Mouse (Mus musculus) liver, embryonic 16.5 days (tissue): ENCODE results near the gene Ccdc9. TPM values are rescaled to one million over a fixed set of nuclear protein-coding genes. Genes with fewer than 3 reads are reported as not detected.
A peak's percentile ranks its signal among the peaks of the same experiment; 100 is the strongest.

Experiments used
- ATAC-seq: fragments of 200-750 bp; cut with Nextera tagmentation; 2 replicates; pipeline ENCODE4 v1.8.0; 2017; ENCODE audit warnings: low read depth, mild to moderate bottlenecking, moderate number of reproducible peaks, moderate library complexity
- H3K27ac ChIP-seq: fragments of 300-500 bp; sonication (generic); 2 replicates; pipeline ENCODE4 v1.5.1; 2014; ENCODE audit warnings: mild to moderate bottlenecking, low read length
- H3K27me3 ChIP-seq: fragments of 300-500 bp; sonication (generic); 2 replicates; pipeline ENCODE4 v1.6.1; 2014; ENCODE audit warnings: low read depth, low read length, mixed read lengths; ENCODE audit not compliant: control insufficient read depth, insufficient read depth
- H3K36me3 ChIP-seq: fragments of 300-500 bp; sonication (generic); 2 replicates; pipeline ENCODE4 v1.6.1; 2014; ENCODE audit warnings: mild to moderate bottlenecking; ENCODE audit not compliant: control insufficient read depth, insufficient read depth
- H3K4me1 ChIP-seq: fragments of 300-500 bp; sonication (generic); 2 replicates; pipeline ENCODE4 v1.6.1; 2014; ENCODE audit warnings: low read depth, low read length, mixed read lengths; ENCODE audit not compliant: control insufficient read depth
- H3K4me2 ChIP-seq: fragments of 300-500 bp; sonication (generic); 2 replicates; pipeline ENCODE4 v1.6.1; 2014; ENCODE audit warnings: low read depth, low read length, mixed read lengths
- H3K4me3 ChIP-seq: fragments of 300-500 bp; sonication (generic); 2 replicates; pipeline ENCODE4 v1.5.1; 2014; ENCODE audit warnings: low read depth, mild to moderate bottlenecking, low read length
- H3K9ac ChIP-seq: fragments of 300-500 bp; sonication (generic); 2 replicates; pipeline ENCODE4 v1.6.1; 2014; ENCODE audit warnings: low read depth, low read length
- H3K9me3 ChIP-seq: fragments of 300-500 bp; sonication (generic); replicated peaks from 2 replicates; pipeline ENCODE4 v1.6.1; 2016; ENCODE audit warnings: low read length; ENCODE audit not compliant: control insufficient read depth
- WGBS: fragments of 180-500 bp; shearing (Covaris S2); extraction: QIAGEN DNeasy Blood & Tissue Kit; methylation state at CpG from one replicate; pipeline ENCODE4 v1.1.7; 2014; ENCODE audit not compliant: insufficient replicate concordance; 5-methylcytosine and 5-hydroxymethylcytosine counted together
- polyA plus RNA-seq: library from polyadenylated mRNA; unstranded; fragments of >200 nt; fragmentation: Nextera tagmentation; extraction: Ambion mirVana; gene quantifications from 2 replicates; pipeline ENCODE4 v1.2.1, GENCODE M21; 2015

Gene Ccdc9
- polyA plus RNA-seq: 9.0 and 10.9 TPM in 2 replicates

- peak; percentile 85 for ATAC-seq
- Histone ChIP-seq H3K9me3 (no peaks in the 10 kb centered on the region), H3K9ac (peak within 1 kb of the TSS; percentile 78), H3K4me3 (peak within 1 kb of the TSS; percentile 81), H3K4me1 (peaks cover 21% of the 10 kb centered on the region), H3K36me3 (peaks cover 19% of the 10 kb centered on the region), H3K27ac (peak within 1 kb of the TSS; percentile 95), H3K27me3 (no peaks in the 10 kb centered on the region), H3K4me2 (peak within 1 kb of the TSS; percentile 89)
- under 1% methylated on average over 67 of the region's 70 CpGs for WGBS
Observed at GRCm38 (mm10) chr7:16286026-16286961, at the start of gene Ccdc9. Gene Ccdc9, minus strand, starts transcription at chr7:16286795.

GRCm38 (mm10) chr7:16329146-16329545, 42.6 kb upstream of the Ccdc9 start:
- H3K27ac ChIP-seq: no peak overlapping the region
- H3K9ac ChIP-seq: no peak overlapping the region
- no peak for ATAC-seq
- no peak overlapping the region for H3K4me3 ChIP-seq
- no peak overlapping the region for H3K4me2 ChIP-seq
- WGBS: 77% methylated on average over 3 of the region's 3 CpGs
- H3K36me3 ChIP-seq: peaks cover 24% of the 10 kb centered on the region
- no peaks in the 10 kb centered on the region for H3K27me3 ChIP-seq
- no peaks in the 10 kb centered on the region for H3K9me3 ChIP-seq
- H3K4me1 ChIP-seq: peaks cover 4% of the 10 kb centered on the region

- Histone ChIP-seq H3K36me3 (peaks cover 19% of the 10 kb centered on the region), H3K4me2 (no peak overlapping the region), H3K27me3 (no peaks in the 10 kb centered on the region), H3K9me3 (no peaks in the 10 kb centered on the region), H3K9ac (no peak overlapping the region), H3K4me1 (peaks cover 4% of the 10 kb centered on the region), H3K4me3 (no peak overlapping the region), H3K27ac (no peak overlapping the region)
- ATAC-seq: no peak
- 87% methylated on average over 2 of the region's 2 CpGs for WGBS
Observed at GRCm38 (mm10) chr7:16326607-16326971, 40.0 kb upstream of the Ccdc9 start.

- no peak overlapping the region for H3K27ac ChIP-seq
- 25% methylated on average over 8 of the region's 8 CpGs for WGBS
- H3K4me3 ChIP-seq: no peak overlapping the region
- H3K4me1 ChIP-seq: peaks cover 4% of the 10 kb centered on the region
- no peak overlapping the region for H3K4me2 ChIP-seq
- ATAC-seq: peak; percentile 81
- no peaks in the 10 kb centered on the region for H3K27me3 ChIP-seq
- H3K9me3 ChIP-seq: no peaks in the 10 kb centered on the region
- peaks cover 19% of the 10 kb centered on the region for H3K36me3 ChIP-seq
- H3K9ac ChIP-seq: no peak overlapping the region
Observed at GRCm38 (mm10) chr7:16325920-16326606, 39.5 kb upstream of the Ccdc9 start.

- Histone ChIP-seq H3K9ac (no peak overlapping the region), H3K4me2 (no peak overlapping the region), H3K27ac (no peak overlapping the region), H3K9me3 (no peaks in the 10 kb centered on the region), H3K27me3 (no peaks in the 10 kb centered on the region), H3K4me1 (peaks cover 4% of the 10 kb centered on the region), H3K36me3 (peaks cover 11% of the 10 kb centered on the region), H3K4me3 (no peak overlapping the region)
- 81% methylated on average over 7 of the region's 7 CpGs for WGBS
- no peak for ATAC-seq
Observed at GRCm38 (mm10) chr7:16324661-16325060, 38.1 kb upstream of the Ccdc9 start.

- Histone ChIP-seq H3K4me3 (no peak overlapping the region), H3K27ac (no peak overlapping the region), H3K27me3 (no peaks in the 10 kb centered on the region), H3K9ac (no peak overlapping the region), H3K4me1 (peaks cover 3% of the 10 kb centered on the region; the same call in 1 of the 2 replicates), H3K36me3 (peaks cover 12% of the 10 kb centered on the region), H3K4me2 (no peak overlapping the region), H3K9me3 (no peaks in the 10 kb centered on the region)
- 71% methylated on average over 6 of the region's 6 CpGs for WGBS
- ATAC-seq: no peak
Observed at GRCm38 (mm10) chr7:16320479-16320878, 33.9 kb upstream of the Ccdc9 start.

- Histone ChIP-seq H3K9ac (no peak overlapping the region), H3K36me3 (peaks cover 12% of the 10 kb centered on the region), H3K4me3 (no peak overlapping the region), H3K27ac (no peak overlapping the region), H3K27me3 (no peaks in the 10 kb centered on the region), H3K4me2 (no peak overlapping the region), H3K9me3 (no peaks in the 10 kb centered on the region), H3K4me1 (peaks cover 13% of the 10 kb centered on the region)
- no peak for ATAC-seq
- WGBS: 82% methylated on average over 4 of the region's 4 CpGs
Observed at GRCm38 (mm10) chr7:16319216-16319615, 32.6 kb upstream of the Ccdc9 start.

- no peak for ATAC-seq
- no peak overlapping the region for H3K9ac ChIP-seq
- peaks cover 7% of the 10 kb centered on the region for H3K27me3 ChIP-seq
- H3K36me3 ChIP-seq: peaks cover 12% of the 10 kb centered on the region
- 74% methylated on average over 14 of the region's 14 CpGs for WGBS
- no peak overlapping the region for H3K4me3 ChIP-seq
- H3K4me1 ChIP-seq: peaks cover 32% of the 10 kb centered on the region
- H3K27ac ChIP-seq: no peak overlapping the region
- no peaks in the 10 kb centered on the region for H3K9me3 ChIP-seq
- no peak overlapping the region for H3K4me2 ChIP-seq
Observed at GRCm38 (mm10) chr7:16317094-16317493, 30.5 kb upstream of the Ccdc9 start.
